Mouse (Mus musculus): ENCODE measurements around the gene Slc30a7.

Slc30a7 gene

DNA sequence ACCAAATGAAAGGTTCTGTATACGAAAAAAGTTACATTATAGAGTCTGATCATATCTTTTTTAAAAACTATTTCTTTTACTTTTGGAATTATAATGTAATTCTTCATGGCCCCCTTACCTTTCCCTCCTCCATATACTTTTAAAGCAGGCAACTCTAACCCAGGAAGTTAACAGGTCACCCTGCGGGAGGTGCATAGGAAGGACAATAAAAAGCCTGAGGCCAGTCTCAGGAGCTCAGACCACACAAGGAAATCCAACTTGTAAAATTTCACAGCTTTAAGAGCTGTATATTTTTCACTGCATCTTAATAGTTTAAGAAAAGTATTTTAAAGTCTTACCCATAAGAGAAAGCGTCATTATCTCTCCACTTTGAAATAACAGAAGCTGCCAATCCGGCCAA, 14.6 kb downstream of the Slc30a7 start:
- DNase-seq (ENCODE audit: extremely low spot score, low read depth, low spot score), result no peak

DNA sequence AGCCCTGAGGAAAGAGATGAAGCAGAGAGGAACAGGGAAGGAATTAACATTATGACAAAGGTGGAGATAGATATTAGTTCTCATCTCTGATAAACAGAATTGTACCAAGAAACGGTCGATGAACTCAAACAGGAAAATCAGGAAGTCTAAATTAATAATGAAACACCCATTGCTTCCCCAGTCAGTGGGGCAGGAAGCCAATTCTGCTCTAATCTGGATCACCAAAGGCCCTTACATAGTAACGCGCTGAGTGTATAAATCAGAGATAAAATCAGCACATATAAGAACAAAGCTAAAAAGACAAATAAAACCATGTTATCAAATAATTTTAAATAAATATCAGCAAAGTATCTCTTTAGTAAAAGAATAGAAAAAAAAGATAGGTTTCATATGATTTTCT, 15.1 kb downstream of the Slc30a7 start:
- DNase-seq (ENCODE audit: extremely low spot score, low read depth, low spot score), result no peak

DNA sequence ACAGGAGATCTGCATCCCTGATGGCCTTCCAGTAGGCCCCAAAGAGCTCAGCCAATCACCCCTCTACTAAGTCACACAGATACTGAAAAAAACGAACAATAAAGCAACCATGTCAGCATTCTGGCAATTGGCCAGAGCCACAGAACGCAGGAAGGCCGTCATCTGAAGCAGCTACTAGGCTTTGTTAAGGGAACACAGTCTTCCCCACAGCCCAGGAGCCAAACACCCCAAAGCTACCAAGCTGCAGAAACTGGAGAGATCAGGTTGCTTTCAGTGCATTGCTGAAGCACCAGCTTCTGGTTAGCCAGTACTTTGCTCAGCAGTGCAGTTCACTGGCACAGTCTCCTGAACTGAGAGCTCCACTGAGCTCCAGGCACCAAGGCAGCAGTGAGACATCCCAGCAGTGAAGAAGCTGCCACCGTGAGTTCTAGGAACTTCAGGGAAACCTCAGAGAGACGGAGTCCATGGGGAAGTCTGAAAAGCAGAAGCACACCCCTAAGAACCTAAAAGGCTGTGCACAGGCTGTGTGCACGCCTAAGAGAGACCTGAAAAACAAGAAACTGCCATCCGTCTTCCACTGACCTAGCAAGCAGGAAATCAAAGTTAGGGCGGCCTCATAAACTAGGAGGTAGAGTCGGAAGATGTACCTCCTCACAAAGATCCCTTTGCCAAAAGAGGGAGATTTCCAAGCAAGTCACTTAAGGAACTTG, 21.9 kb downstream of the Slc30a7 start:
- no peak for DNase-seq (ENCODE audit: extremely low spot score, low read depth, low spot score)

DNA sequence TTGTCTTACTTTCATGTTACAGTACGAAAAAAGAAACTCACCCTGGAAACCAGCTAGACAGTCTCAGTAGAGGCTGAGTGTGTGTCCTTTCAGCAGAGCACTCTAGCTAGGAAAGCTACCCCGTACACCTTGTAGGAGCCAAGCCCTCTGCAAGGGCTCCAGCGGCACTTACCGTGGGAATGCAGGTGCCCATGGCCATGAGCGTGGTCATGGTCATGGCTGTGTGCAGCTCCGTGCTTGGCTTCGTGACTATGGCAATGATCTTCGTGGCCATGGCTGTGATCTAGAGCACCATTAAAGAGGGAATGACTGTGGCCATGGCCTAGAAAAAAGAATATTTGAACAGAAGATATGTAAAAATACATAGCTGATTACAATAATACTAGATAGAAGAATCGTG, 22.6 kb downstream of the Slc30a7 start:
- no peak for DNase-seq (ENCODE audit: extremely low spot score, low read depth, low spot score)

DNA sequence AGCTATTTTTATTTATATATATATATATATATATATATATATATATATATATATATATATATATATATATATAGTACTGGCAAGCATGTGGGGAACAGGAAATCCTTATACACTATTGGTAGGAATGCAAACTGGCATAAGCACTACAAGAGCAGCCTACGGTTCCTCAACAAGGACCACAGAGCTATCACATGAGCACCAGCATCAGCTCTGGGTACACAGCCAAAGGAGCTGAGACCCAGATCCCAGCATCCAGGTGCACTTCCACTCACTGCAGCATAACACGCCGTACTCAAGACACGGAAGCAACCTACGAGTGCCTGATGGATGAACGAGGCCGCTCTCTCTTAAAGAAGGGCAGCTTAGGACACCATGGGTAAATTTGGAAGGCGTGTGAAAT, 24.0 kb downstream of the Slc30a7 start:
- no peak for DNase-seq (ENCODE audit: extremely low spot score, low read depth, low spot score)

DNA sequence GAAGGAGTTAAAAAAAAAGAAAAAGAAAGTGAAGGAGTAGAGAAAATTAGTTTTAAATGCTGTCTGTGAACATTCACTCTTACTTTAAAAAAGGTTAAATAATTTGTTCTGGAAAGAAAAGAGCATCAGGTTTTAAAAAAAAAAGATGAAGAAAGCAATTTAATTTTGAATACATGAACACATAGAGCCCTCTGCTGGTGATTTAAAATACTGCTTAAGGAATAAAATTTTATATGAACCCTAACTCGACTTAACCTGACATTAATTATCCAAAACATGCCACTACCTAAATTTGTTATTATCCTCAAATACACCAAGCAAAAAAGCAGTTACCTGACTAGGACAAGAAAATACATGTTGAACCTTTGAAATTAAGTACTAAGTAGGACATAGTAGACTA, 28.2 kb downstream of the Slc30a7 start:
- no peak for DNase-seq (ENCODE audit: extremely low spot score, low read depth, low spot score)

DNA sequence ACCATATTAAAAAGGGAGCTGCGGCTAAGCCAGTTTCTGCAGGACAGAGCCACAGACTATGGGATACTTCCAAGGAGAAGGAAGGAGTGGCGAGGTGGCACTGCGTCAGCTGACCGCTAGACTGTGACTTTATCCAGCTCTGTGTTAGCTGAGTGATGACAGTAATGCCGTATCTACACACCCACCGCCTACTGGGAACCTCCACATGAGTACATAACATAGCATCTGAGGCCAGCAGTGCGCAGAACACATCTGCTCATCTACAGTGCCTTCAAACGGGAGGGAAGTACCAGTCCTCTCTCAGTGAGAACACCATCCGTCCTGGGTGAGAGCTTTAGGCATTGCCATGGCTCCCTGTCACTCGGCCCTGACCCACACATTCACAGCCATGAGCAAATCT, 32.2 kb downstream of the Slc30a7 start:
- DNase-seq (ENCODE audit: extremely low spot score, low read depth, low spot score), result no peak

DNA sequence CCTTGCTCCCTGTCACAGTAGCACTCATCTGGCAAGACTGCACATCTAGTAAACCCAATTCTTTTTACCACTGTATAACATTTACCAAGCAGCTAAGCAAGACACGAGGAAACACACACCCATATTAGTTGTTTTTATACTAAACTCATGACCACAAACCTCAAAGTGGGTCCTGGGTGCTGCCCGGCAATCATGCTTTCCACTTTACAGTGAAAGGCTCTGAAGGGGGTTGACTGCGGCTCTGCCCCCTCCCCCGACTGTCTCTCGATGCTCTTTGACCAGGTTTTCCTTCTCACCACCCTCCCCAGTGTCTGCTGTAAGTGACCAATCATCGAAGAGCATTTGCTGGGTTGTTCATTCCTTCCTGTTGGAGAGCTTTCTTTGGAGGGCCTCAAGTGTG, 33.0 kb downstream of the Slc30a7 start:
- DNase-seq (ENCODE audit: extremely low spot score, low read depth, low spot score), result no peak

DNA sequence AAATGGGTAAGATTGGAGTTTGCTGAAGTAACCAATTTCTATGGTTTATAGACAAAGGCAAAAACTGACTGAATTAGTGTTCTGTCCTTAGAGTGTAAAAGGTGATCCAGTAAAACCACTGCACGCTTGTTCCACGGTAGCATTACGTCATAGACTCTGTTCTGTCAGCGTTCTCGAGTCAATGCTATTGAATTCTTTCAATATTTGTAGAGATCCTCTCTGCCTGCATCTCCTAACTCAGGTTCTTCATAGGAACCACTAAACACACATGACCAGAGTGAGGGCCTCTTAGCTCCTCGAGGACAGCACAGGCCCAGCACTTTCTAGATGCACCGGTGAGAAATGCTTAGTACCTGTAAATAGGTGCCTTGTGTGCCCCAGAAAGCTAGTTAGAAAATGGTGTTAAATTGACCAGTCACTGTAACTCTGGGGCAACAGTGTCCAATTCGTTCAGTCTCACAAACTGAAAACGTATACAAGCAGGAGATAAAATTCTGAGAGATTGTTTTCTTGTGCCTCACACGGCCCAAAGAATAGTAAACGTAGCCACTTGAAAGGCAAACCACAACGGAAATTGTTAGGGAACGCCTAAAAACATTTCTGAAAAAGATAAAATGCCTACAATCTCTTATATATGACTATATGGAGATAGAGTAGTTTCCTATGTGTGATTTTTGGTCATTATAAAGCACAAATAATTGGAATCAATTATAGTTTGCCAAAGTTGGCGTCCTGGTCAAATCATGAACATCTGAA, 35.1 kb downstream of the Slc30a7 start:
- DNase-seq (ENCODE audit: extremely low spot score, low read depth, low spot score), result no peak

DNA sequence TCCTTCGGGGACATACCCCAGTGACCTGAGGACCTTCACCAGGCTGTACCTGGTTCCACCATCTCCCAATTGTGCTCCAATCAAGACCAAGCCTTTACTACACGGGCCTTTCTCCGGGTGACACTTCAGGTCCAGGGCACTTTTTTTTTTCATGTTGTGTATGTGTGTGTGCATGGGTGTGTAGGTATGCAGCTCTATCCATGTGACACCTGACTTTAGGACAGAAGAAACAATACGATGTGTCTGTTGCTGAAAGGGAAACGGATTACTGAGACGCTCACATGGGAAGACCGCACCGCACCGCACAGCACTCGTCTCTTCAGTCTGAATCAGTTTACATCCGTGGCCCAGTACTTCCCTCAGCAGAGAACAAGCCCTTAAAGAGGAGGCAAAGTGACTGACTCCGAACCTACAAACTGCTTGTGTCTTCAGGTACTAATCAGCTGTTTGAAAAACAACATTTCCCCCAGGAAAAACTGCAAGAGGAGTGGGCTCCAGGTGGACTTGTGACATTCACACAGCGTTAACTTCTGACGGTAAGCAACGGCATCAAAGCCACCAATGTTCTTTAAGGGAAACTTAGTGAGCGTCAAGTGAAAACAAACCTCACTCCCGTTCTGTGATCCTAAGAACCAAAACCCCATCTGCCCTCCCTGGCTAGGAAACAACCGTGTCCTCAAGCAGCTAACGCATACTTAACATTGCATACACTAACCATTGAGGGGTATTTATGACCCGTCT, 36.0 kb downstream of the Slc30a7 start:
- no peak for DNase-seq (ENCODE audit: extremely low spot score, low read depth, low spot score)

DNA sequence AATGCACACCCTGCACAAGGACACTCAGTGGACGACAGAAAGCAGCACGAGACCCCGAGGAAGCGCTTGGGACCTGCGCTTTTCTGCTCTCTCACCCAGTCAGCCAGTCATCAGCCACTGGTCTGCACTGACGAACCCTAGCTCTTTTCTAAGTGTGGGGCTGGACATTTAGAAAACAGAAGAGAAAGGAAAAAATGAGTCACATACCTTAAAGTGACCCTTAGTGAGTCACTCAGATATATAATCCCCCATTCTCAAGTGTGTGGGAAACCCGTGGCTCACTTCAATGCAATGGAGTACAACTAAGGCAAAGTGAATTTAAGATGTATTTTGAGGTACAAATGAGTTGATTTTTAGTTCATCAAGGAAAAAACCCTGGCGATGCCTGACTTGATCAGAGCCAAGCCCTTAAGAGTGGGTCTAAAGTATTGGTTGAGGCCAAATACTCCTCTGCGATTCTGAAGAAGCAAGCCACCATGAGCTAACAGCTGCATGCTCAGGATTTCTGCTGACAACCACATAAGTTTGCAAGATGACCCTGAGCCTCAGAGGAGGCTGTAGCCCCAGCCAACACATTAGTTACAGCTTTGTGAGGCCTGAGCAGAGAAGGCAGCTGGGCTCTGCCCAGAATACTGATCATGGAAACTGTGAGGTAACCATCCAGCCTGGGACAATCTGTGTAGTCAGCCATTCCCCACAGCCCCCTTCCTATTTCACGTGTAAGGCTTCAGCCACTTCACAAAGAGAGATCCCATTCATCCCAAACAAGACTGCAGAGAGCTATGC, 38.3 kb downstream of the Slc30a7 start:
- no peak for DNase-seq (ENCODE audit: extremely low spot score, low read depth, low spot score)

DNA sequence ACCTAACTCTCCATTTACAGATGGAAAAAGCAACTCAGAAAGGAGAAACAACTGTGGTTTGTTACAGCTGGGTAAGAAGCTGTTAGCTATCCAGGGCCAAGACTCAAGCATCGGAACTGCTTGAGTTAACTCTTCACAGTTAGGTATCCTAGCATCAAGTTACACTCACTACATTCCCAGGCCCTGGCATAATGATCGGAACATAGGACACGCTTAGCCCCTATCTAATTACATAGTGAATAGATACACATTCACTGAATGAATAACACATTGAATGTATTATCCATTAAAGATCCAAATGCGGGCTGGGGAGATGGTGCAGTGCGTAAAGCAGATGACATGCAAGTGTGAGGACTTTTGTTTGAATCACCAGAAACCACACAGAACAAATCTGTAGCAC, 43.1 kb downstream of the Slc30a7 start:
- DNase-seq (ENCODE audit: extremely low spot score, low read depth, low spot score), result no peak

DNA sequence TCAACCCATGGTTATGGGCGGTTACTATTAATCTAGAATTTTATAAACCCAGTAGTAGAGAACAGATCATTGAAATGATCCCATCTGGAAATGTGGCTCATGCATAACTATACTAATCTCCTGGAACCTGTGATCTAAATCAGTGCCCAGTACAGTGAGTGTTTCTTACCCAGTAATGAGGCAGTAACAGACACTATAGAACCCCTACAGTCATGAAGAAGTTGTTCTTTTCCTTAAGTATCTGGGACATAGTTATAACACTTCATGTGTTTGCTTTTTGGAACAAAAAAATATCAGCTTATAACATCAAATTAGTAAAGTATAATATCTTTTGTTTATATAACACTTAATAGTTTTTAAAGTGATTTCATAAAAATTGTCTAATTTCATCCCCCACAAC, 43.6 kb downstream of the Slc30a7 start:
- DNase-seq (ENCODE audit: extremely low spot score, low read depth, low spot score), result no peak

DNA sequence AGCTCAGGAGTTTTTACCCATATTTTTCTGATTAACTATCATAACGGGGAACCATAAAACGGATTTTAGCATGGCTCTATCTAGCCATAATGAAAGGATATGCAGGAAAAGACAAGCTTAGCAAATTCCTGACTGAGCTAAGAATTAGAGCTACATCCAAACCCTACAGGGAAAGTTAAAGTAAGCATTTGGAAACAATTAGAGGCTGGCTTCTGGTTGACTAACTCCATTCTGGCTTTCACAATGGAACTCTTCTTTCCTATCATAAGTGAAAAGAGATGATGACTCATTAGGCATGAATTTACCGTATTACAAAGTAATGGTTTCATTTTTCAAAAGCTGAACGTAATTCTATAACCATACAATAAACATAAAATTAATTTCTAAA, 45.2 kb downstream of the Slc30a7 start:
- peak; percentile 30 for DNase-seq (ENCODE audit: extremely low spot score, low read depth, low spot score)

DNA sequence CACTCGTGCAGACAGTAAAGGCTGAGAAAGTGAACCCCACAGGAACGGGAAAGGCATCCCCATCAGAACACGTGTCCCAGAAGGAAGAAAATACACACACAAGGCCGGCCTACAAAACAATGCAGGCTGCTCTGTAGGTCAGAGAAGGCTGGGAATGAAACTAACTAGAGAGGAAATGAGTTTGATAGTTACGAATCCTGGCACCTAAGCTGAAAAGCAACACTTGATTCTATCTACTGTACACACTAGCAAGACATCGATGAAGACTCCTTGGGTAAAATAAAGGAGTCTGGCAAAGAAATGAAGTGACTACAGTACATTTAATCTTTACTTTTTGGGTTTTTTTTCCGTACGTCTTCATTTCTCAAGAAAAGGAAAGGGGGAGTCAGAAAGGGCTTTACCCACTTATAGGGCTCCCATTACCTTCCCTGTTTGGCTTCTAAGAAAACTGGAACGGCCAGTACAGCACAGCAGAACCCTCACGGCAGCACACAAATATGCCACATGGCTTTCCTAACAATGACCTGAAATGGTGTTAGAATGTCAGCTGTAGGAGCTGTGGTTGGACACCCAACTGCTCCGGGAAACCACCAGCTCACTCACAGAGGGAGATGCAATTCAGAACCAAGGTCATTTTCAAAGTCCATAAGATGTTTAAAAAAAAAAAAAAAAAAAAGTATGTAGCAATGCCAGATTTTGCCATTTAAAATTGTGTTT, 45.7 kb downstream of the Slc30a7 start:
- no peak for DNase-seq (ENCODE audit: extremely low spot score, low read depth, low spot score)

DNA sequence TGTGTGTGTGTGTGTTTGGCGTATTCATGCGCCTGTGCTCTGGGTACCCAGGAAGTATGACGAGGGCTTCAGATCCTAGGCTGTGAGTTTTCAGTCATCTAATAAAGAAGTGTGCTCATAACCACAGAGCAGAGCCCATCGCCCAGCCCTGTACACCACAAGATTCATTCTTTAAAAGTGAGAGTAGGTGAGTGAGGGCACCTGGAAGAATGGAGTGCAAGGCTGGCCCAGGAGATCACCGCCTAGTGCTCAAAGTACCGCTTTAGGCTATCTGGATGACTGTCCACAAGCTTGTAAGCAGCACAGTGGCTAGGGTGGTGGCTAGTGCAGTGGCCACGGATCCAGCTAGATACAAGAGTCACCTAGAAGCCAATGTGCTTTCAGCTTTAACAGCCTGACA, 50.0 kb downstream of the Slc30a7 start:
- DNase-seq (ENCODE audit: extremely low spot score, low read depth, low spot score), result no peak

DNA sequence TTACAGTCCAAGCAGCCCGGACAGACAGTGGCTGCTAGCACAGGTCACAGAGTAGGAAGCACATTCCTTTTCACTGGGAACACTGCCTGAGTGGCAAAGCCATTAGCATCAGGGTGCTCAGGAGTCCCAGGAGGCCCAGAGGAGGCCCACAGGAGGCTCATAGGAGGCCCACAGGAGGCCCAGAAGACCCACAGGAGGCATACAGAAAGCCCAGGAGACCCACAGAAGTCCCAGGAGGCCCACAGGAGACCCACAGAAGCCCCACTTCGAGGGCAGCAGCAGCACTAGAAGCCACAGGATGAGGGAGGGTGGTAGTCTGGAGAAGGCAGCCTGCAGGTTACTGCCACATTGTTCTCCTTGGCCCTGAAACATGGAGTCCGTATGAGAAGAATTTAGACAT, 54.1 kb downstream of the Slc30a7 start:
- no peak for DNase-seq (ENCODE audit: extremely low spot score, low read depth, low spot score)

DNA sequence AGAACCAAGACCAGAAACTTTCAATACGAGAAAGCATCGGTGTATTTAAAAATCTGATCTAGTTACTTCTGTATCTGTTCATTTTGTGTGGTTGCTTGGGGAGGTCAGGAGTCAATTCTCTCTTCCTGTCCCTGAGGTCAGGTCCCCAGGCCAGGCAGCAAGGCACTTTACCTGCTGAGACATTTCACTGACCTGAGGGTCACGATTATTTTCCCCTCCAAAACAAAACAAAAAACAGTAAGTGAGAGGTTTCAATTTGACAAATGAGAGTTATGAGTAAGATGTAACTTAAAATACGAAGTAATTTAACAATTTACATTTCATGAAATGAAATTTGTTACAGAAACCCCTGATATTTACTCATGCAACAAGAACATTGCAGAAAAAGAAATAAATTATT, 54.9 kb downstream of the Slc30a7 start:
- DNase-seq (ENCODE audit: extremely low spot score, low read depth, low spot score), result no peak

DNA sequence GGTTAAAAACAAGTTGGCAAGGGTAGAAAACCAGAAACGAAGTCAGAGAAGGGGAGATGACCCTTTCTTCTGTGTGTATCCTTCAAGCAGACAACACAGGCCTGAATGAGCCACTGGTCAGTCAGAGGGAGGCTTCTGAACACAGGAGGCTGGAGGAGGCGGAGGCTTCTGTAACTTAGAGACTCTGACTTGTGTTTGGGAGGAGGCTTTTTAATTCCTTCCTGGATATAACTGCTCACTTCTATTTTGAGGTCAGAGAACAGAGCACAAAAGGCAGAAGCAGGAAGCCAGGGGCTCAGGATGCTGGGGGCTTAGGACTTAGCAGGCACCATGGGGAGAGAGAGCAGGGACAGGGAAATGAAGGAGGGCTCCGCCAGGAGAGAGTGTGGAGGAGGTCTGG, 56.0 kb downstream of the Slc30a7 start:
- DNase-seq (ENCODE audit: extremely low spot score, low read depth, low spot score), result no peak
